Comparison of ENCODE assay signal across 8 mouse cellular contexts in the genomic region with DNA sequence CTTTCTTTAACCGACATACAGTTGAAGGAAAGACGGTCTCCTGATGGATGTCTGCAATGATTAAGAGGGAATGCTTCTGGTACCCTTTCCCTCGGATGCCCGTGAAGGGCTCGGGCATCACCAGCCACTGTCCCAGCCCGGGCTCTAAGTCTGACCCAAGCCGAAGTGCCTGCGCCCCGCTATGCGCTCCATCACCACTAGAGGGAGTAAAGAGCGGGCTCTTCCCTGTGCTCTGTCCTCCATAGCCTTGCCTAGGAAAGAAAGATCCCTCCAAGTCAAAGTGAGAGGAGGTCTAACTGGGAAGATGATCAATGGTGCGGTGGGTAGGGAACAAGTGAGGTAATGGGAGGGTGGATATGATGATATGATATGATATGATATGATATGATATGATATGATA. TPM values are rescaled to one million over a fixed set of nuclear protein-coding genes. Genes with fewer than 3 reads are reported as not detected.
DNase-seq lines count a peak whose midpoint lies in the region; ATAC-seq and TF ChIP-seq lines count a peak whose summit lies in the region.

No protein-coding gene starts in this region.

- H3K27me3 ChIP-seq in heart, embryonic 12.5 days (replicated peaks): no peaks in the 10 kb centered on the region
- no peaks in the 10 kb centered on the region for H3K27me3 ChIP-seq in hindbrain, postnatal 0 days (ENCODE audit: insufficient read depth, low read length)
- H3K27me3 ChIP-seq in midbrain, embryonic 10.5 days (ENCODE audit: low read depth, poor library complexity, severe bottlenecking): peaks cover 4% of the 10 kb centered on the region; the same call in 1 of the 2 replicates

- H3K4me2 ChIP-seq in heart, embryonic 12.5 days: no peak overlapping the region
- H3K4me2 ChIP-seq in hindbrain, postnatal 0 days (ENCODE audit: low read depth, low read length): no peak overlapping the region

- H3K27ac ChIP-seq in heart, embryonic 12.5 days (ENCODE audit: poor library complexity, severe bottlenecking): no peak overlapping the region
- H3K27ac ChIP-seq in hindbrain, postnatal 0 days: no peak overlapping the region
- H3K27ac ChIP-seq in left cerebral cortex, adult 2 months: no peak overlapping the region
- H3K27ac ChIP-seq in midbrain, embryonic 10.5 days (replicated peaks): no peak overlapping the region

- no peaks in the 10 kb centered on the region for H3K9me3 ChIP-seq in heart, embryonic 12.5 days (replicated peaks)
- no peaks in the 10 kb centered on the region for H3K9me3 ChIP-seq in hindbrain, postnatal 0 days (ENCODE audit: low read length)
- no peaks in the 10 kb centered on the region for H3K9me3 ChIP-seq in midbrain, embryonic 10.5 days (replicated peaks)

- WGBS in heart, embryonic 12.5 days: 5% methylated on average over 12 of the region's 12 CpGs
- 4% methylated on average over 12 of the region's 12 CpGs for WGBS in hindbrain, postnatal 0 days
- WGBS in midbrain, embryonic 10.5 days: 6% methylated on average over 12 of the region's 12 CpGs

- no peak for ATAC-seq in heart, embryonic 12.5 days (ENCODE audit: insufficient number of reproducible peaks, low FRiP score)
- peak; percentile 85 for ATAC-seq in hindbrain, postnatal 0 days

- no peaks in the 10 kb centered on the region for H3K4me1 ChIP-seq in heart, embryonic 12.5 days (replicated peaks)
- H3K4me1 ChIP-seq in hindbrain, postnatal 0 days (ENCODE audit: insufficient read depth, low read length): no peaks in the 10 kb centered on the region
- H3K4me1 ChIP-seq in midbrain, embryonic 10.5 days: peaks cover 9% of the 10 kb centered on the region

- intact Hi-C loops in left cerebral cortex, adult 2 months (cut with DNase I): loop anchor here (2.0 kb wide), 1 partner anchor 43 kb away; no protein-coding TSS in a partner anchor

- no peak overlapping the region for H3K9ac ChIP-seq in heart, embryonic 12.5 days
- no peak overlapping the region for H3K9ac ChIP-seq in hindbrain, postnatal 0 days (replicated peaks; ENCODE audit: low read length)

- no peak overlapping the region for H3K4me3 ChIP-seq in heart, embryonic 12.5 days
- no peak overlapping the region for H3K4me3 ChIP-seq in hindbrain, postnatal 0 days (ENCODE audit: low read length)
- H3K4me3 ChIP-seq in left cerebral cortex, adult 2 months: no peak overlapping the region
- H3K4me3 ChIP-seq in midbrain, embryonic 10.5 days: no peak overlapping the region

- peak; percentile 19 for DNase-seq in heart, adult 8-10 months (ENCODE audit: low spot score)
- peak; percentile 70 for DNase-seq in cerebellum, adult 9-10 months
- peak; percentile 77 for DNase-seq in forelimb bud, embryonic 11.5 days (ENCODE audit: low read depth, low spot score)
- peak; percentile 78 for DNase-seq in hindbrain, postnatal 0 days (ENCODE audit: low spot score)
- DNase-seq in left cerebral cortex, adult 2 months (ENCODE audit: extremely low spot score in 1 of 2, low spot score in 2 of 2): peak; percentile 55 to 65
- DNase-seq in midbrain, embryonic 10.5 days (ENCODE audit: low spot score): peak; percentile 77
- DNase-seq in skeletal muscle tissue, adult 2 months (ENCODE audit: low read depth, low spot score): peak; percentile 13

- no peaks in the 10 kb centered on the region for H3K36me3 ChIP-seq in heart, embryonic 12.5 days
- H3K36me3 ChIP-seq in hindbrain, postnatal 0 days (ENCODE audit: insufficient read depth, low read length): no peaks in the 10 kb centered on the region
- H3K36me3 ChIP-seq in midbrain, embryonic 10.5 days: no peaks in the 10 kb centered on the region

- TF ChIP-seq CTCF in hindbrain, postnatal 0 days (IDR thresholded peaks at IDR 0.05; ENCODE audit: low read depth): peak; percentile 98
- peak; percentile 98 for TF ChIP-seq CTCF in left cerebral cortex, adult 2 months (IDR thresholded peaks at IDR 0.05)

RNA-seq across cellular contexts. Expression of a gene that starts 23.5 kb away (rescaled TPM):
- not detected for total RNA-seq in heart, adult 8-10 months (2022)
- not detected in 2 replicates for polyA plus RNA-seq in heart, embryonic 12.5 days (2016; fragmentation: Nextera tagmentation; extraction: Ambion mirVana)
- total RNA-seq in hindbrain, postnatal 0 days (2014; rRNA removed): 2.5 and 4.0 TPM in 2 replicates
- polyA plus RNA-seq in hindbrain, postnatal 0 days (2015; fragmentation: Nextera tagmentation; extraction: Ambion mirVana): 1.8 and 2.4 TPM in 2 replicates
- under 1 TPM; 0.23 TPM for total RNA-seq in left cerebral cortex, adult 2 months (2021)
- polyA plus RNA-seq in midbrain, embryonic 10.5 days (2016; fragmentation: Nextera tagmentation; extraction: Ambion mirVana): 1.0 and 1.9 TPM in 2 replicates

Comparison
In these comparisons a context has a peak if more than half of its experiments do, and no peak if none do; other contexts are left out.
1. DNase-seq: peak in every context shown above with its lines; median percentile 78 in hindbrain, postnatal 0 days; 77 in forelimb bud, embryonic 11.5 days; 77 in midbrain, embryonic 10.5 days; 70 in cerebellum, adult 9-10 months; 60 in left cerebral cortex, adult 2 months; 19 in heart, adult 8-10 months; 13 in skeletal muscle tissue, adult 2 months.